Mouse (Mus musculus) limb, embryonic 15.5 days (tissue): Measurements from ENCODE around the gene Gm12830. TPM values are rescaled to one million over a fixed set of nuclear protein-coding genes. Genes with fewer than 3 reads are reported as not detected.

ENCODE experiments used
- ATAC-seq: fragments of 200-750 bp; cut with Nextera tagmentation; 2 replicates; pipeline ENCODE4 v1.8.0; 2017; ENCODE audit warnings: low read depth, moderate TSS enrichment; ENCODE audit not compliant: insufficient number of reproducible peaks, low FRiP score, low TSS enrichment
- H3K27ac ChIP-seq: fragments of 300-500 bp; sonication (generic); 2 replicates; pipeline ENCODE4 v1.5.1; 2015; ENCODE audit warnings: moderate library complexity, mild to moderate bottlenecking, inconsistent platforms
- H3K27me3 ChIP-seq: fragments of 300-500 bp; sonication (generic); 2 replicates; pipeline ENCODE4 v1.6.1; 2015; ENCODE audit warnings: inconsistent platforms
- H3K36me3 ChIP-seq: fragments of 300-500 bp; sonication (generic); 2 replicates; pipeline ENCODE4 v1.6.1; 2015; ENCODE audit warnings: inconsistent platforms
- H3K4me1 ChIP-seq: fragments of 300-500 bp; sonication (generic); 2 replicates; pipeline ENCODE4 v1.6.1; 2015; ENCODE audit warnings: inconsistent platforms
- H3K4me2 ChIP-seq: fragments of 300-500 bp; sonication (generic); 2 replicates; pipeline ENCODE4 v1.6.1; 2015; ENCODE audit warnings: mild to moderate bottlenecking, inconsistent platforms
- H3K4me3 ChIP-seq: fragments of 300-500 bp; sonication (generic); 2 replicates; pipeline ENCODE4 v1.5.1; 2015; ENCODE audit warnings: mild to moderate bottlenecking, inconsistent platforms
- H3K9ac ChIP-seq: fragments of 300-500 bp; sonication (generic); 2 replicates; pipeline ENCODE4 v1.6.1; 2015; ENCODE audit warnings: inconsistent platforms
- H3K9me3 ChIP-seq: fragments of 300-500 bp; sonication (generic); 2 replicates; pipeline ENCODE4 v1.6.1; 2016; ENCODE audit warnings: inconsistent platforms
- WGBS: fragments of 180-500 bp; shearing (Covaris S2); methylation state at CpG from one replicate; pipeline ENCODE4 v1.1.7; 2015; 5-methylcytosine and 5-hydroxymethylcytosine counted together
- polyA plus RNA-seq: library from polyadenylated mRNA; unstranded; fragments of >200 nt; fragmentation: Nextera tagmentation; extraction: Ambion mirVana; gene quantifications from 2 replicates; pipeline ENCODE4 v1.2.1, GENCODE M21; 2015

The Gm12830 gene
- polyA plus RNA-seq, 1 experiment from 2014 or later: not detected

- peaks cover 98% of the 10 kb centered on the region for H3K27me3 ChIP-seq
- H3K4me3 ChIP-seq: peak overlapping the region; percentile 25
- no peak for ATAC-seq
- no peaks in the 10 kb centered on the region for H3K36me3 ChIP-seq
- H3K4me2 ChIP-seq: peak overlapping the region; percentile 36; the same call in 1 of the 2 replicates
- WGBS: 4% methylated on average over 39 of the region's 39 CpGs
- H3K4me1 ChIP-seq: peaks cover 25% of the 10 kb centered on the region
- no peaks in the 10 kb centered on the region for H3K9me3 ChIP-seq
- no peak overlapping the region for H3K27ac ChIP-seq
- H3K9ac ChIP-seq: no peak overlapping the region
Measured at GRCm38 (mm10) chr4:114902641-114903421, 81.3 kb downstream of the Gm12830 start.

- peaks cover 98% of the 10 kb centered on the region for H3K27me3 ChIP-seq
- H3K4me3 ChIP-seq: no peak overlapping the region; the same call in 1 of the 2 replicates
- no peaks in the 10 kb centered on the region for H3K9me3 ChIP-seq
- H3K9ac ChIP-seq: no peak overlapping the region
- WGBS: 13% methylated on average over 11 of the region's 11 CpGs
- H3K27ac ChIP-seq: no peak overlapping the region
- H3K4me2 ChIP-seq: no peak overlapping the region
- ATAC-seq: no peak
- no peaks in the 10 kb centered on the region for H3K36me3 ChIP-seq
- H3K4me1 ChIP-seq: peaks cover 30% of the 10 kb centered on the region
Measured at GRCm38 (mm10) chr4:114903422-114903782, 81.9 kb downstream of the Gm12830 start.

- Histone ChIP-seq H3K4me1 (peaks cover 40% of the 10 kb centered on the region), H3K36me3 (no peaks in the 10 kb centered on the region), H3K4me3 (no peak overlapping the region), H3K9me3 (no peaks in the 10 kb centered on the region), H3K4me2 (peak overlapping the region; percentile 4; the same call in 1 of the 2 replicates), H3K9ac (no peak overlapping the region), H3K27me3 (peaks cover 98% of the 10 kb centered on the region), H3K27ac (no peak overlapping the region)
- WGBS: 59% methylated on average over 3 of the region's 3 CpGs
- ATAC-seq: no peak
Measured at GRCm38 (mm10) chr4:114905501-114905900, 84.0 kb downstream of the Gm12830 start.

Other genes with a start within 250 kb of the Gm12830 start
- 0.60 and 0.96 TPM in 2 replicates for gene Foxd2, start 87.2 kb downstream of the Gm12830 start, polyA plus RNA-seq
- gene Foxe3, start 104.3 kb downstream of the Gm12830 start, polyA plus RNA-seq: not detected in 2 replicates
- 125 and 130 TPM in 2 replicates for gene Cmpk1, start 165.5 kb downstream of the Gm12830 start, polyA plus RNA-seq
- 7.6 and 9.3 TPM in 2 replicates for gene Stil, start 178.4 kb downstream of the Gm12830 start, polyA plus RNA-seq
- gene Tal1, start 234.7 kb downstream of the Gm12830 start, polyA plus RNA-seq: 0.67 and 1.0 TPM in 2 replicates